Mouse (Mus musculus): ENCODE results near the gene Spg21.

DNA sequence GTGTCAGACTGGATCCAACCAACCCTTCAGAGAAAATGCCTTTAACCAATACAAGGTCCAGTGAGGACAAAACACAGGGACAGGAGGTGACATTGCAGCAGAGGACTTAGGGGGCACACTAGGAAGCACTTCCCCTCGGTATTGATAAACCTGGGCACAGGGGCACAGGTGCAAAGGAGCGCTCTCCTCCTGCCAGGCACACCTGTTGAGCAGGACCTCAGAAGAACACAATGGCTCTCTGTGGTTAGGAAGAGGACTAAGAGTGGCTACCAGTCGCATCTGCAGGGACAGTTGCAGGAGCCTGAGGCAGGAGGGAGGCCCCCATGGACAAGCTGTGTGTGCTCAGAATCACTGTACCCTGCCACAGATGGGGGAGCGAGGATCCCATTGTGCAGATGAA lies 75.7 kb downstream of the Spg21 start:
- TF ChIP-seq POLR2A (IDR thresholded peaks at IDR 0.05; ENCODE audit: low read depth, low read length), result no peak
- TF ChIP-seq CTCF (conservative IDR thresholded peaks at IDR 0.05; ENCODE audit: insufficient read depth, insufficient read length, low read depth, low read length), result no peak
